Mouse (Mus musculus): ENCODE measurements around the gene Bpi. TPM values are rescaled to one million over a fixed set of nuclear protein-coding genes. Genes with fewer than 3 reads are reported as not detected.
A peak's percentile ranks its signal among the peaks of the same experiment; 100 is the strongest.

Gene Bpi
- total RNA-seq (2021), result not detected

DNA sequence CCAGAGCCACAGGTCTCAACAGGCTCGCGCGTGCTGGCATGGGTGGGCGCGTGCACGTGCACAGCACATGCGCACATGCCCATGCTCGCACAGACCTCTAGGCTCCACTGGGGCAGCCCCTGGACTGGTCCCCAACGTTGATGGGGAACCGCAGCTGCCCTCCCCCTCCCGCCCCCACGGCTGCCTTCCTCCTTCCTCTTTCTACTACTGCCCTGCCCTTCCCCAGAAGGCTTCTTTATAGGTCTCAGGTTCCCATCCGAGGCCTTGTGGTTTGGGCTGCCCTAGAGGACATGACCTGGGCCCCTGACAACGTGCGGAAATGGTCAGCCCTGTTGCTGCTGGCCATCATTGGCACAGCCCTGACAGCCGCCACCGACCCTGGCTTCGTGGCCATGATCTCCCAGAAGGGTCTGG lies at the start of gene Bpi:
Gene Bpi (plus strand): TSS at position 90 of the 414 bp plus-strand sequence.
- intact Hi-C loops (cut with DNase I), result loop anchor here (2.0 kb wide), 1 partner anchor 49 kb away; no protein-coding TSS in a partner anchor

DNA sequence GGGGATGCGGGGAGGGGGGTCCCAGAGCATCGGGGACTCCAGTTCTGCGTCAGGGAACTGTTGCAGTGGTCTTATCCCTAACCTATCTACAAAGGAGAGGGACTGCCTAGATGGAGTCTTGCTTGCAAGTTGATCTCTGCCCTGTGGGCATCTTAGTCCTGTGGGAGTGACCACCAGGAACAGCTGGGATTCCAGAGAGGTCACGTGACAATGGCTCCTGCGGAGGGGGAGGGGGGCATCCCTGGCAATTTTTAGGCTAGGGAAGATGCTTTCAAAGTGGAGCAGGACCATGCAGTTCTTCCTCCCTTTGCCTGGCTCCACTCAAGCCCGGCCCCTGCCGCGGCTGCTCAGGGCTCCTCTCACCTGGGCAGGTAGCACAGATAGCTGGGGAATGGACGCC lies 48.1 kb upstream of the Bpi start:
- intact Hi-C loops (cut with DNase I), result loop anchor here (2.0 kb wide), 2 partner anchors 49 to 137 kb away; partner anchors contain the start of gene Bpi

More for the DNA sequence above, at the start of gene Bpi:
- DNase-seq (ENCODE audit: low spot score in 2 of 2), result no peak

DNA sequence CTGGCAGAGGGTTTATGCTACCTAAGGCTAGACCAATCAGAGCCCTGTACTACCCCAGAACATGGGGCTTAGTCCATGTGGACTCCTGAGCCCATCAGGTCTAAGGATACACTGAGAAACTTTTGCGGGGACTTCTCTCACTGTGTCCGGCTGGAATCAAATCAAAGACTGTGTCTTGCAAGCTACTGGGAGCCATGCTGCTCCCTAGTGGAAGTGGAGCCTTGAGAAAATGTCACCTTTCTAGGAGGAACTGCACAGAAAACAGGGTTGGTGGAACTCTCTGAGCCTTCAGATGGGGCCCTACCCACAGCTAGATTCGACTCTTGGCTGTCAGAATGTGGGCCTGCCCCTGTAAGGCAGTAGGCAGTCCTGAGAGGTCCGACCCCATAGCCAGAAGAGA lies 47.4 kb upstream of the Bpi start:
- DNase-seq (ENCODE audit: low spot score in 2 of 2), result peak in 1 of 2 experiments; percentile 30
- intact Hi-C loops (cut with DNase I), result loop anchor here (2.0 kb wide), 1 partner anchor 136 kb away; no protein-coding TSS in a partner anchor

More for the DNA sequence above, 48.1 kb upstream of the Bpi start:
- no peak for DNase-seq (ENCODE audit: low spot score in 2 of 2)

DNA sequence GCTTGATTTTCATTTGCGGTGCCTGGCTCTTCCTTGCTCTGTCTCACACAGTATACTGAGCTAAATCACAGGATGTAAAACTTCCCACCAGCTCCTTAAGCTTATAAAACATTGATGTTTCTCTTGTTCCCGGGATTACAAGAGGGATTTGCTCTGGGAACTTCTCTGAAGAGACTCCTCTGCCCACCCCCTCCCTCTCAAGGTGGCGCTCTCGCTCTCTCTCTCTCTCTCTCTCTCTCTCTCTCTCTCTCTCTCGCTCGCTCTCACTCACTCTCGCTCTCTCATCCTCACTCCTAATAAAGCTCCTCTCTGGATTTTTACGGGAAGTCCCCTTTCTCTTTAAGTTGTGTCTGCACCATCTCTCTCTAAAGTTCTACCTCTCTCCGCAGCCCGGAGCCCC lies 46.9 kb upstream of the Bpi start:
- no peak for DNase-seq (ENCODE audit: low spot score in 2 of 2)
- intact Hi-C loops (cut with DNase I), result loop anchor here (2.0 kb wide), 1 partner anchor 136 kb away; no protein-coding TSS in a partner anchor

DNA sequence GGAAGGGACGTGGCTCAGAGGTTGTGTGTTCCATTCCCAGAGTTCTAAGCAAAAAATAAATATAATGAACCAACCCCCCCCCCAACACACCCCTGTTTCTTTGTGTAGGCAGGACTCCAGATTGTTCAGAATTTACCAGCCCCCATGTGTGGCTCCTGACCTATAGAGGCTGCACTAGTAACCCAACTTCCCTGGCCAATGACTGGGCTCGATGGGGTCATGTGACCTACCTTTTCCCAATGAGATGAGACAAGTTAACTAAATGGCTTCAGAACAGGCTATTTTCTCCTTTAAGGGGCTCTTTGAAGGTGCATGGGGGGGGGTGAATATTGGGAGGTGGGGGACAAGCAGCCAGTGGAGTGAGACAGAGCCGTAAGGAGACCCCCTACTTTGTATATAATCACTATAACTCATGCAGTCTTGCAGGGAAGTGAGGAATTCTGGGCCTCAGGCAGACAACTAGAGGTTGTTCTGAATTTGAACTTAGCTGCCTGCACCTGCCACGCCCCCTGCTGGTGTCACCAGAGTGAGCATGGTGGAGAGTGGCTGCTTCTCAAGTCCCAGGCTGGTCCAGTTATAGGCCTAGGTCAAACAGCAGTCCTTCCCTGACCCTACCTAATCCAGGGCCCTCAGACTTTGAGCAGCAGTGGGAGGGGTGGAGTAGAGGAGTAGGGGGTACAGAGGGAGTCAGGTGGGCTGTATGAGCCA lies 46.0 kb upstream of the Bpi start:
- intact Hi-C loops (cut with DNase I), result loop anchor here (2.0 kb wide), 1 partner anchor 135 kb away; no protein-coding TSS in a partner anchor

DNA sequence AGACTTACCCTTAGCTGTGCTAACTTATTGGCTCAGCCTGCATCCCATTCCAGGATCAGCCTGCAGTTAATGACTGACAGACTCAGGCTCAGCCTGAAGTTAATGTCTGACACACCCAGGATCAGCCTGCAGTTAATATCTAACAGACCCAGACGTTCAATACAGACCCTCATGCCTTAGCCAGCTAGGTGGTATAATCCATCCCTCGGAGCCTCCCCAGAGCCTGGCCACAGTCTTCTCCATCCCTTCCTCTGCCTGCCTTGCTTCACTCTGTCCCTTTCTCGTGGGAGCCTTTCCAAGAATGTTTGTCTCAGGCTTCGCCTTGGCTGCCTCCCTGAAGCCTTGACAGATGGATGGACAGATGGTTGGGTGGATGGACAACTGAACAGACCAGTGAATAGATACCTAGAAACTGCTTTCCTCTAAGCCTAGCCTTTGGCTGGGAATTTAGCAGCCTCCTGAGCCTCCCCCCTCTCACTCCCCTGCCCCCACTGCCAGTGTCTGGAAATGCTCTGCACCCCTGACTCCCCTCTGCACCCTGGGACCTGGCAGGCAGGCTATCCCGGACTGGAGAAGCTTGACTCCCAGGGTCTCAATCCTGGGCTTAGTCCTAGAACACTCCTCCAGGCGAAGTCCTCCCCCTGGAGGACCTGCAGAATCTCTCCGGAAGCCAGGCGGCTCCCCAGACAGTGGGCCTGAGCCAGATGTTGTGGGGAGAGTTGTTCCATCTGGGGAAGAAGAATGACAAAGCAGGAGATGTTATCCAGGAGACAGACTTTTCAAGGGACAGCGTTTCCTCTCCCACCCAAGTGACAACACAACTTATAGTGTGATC lies 42.4 kb upstream of the Bpi start:
- DNase-seq (ENCODE audit: low spot score in 2 of 2), result no peak
- intact Hi-C loops (cut with DNase I), result no loop called here

More for the DNA sequence above, 46.0 kb upstream of the Bpi start:
- DNase-seq (ENCODE audit: low spot score in 2 of 2), result no peak

DNA sequence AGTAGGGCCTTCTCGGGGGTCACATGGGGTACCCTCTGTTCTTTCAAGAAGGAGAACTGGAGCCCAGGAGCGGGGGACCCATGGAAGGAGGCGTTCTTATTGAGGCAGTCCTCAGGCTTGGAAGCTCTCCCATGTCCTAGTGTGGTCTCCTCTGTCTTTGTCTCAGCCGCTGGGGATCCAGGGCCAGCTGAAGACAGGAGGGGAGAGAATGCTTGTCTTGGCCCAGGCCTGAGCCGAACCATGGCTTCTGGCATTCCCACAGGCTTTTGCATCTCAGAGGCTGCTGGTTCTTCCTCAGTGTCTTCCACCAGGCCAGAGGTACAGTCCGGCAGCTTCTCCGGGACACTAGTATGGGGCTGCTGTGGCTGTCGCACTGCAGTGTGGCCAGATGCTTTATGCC lies 41.4 kb upstream of the Bpi start:
- no peak for DNase-seq (ENCODE audit: low spot score in 2 of 2)
- intact Hi-C loops (cut with DNase I), result no loop called here

DNA sequence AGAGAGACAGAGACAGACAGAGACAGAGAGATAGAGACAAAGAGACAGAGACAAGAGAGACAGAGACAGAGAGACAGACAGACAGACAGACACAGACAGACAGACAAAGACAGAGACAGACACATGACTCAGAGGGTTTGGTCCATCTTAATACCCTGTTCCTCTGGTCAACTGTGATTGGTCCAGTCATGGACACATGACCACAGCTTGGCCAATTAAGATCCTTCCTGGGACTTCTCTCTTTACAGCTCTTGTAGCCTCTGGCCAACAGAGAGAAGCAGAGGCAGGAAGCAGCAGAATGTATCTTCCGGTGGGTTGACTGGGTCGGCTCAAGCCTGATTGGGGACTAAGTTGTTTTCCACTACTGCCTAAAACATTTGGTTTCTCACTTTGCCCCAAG lies 38.3 kb upstream of the Bpi start:
- no peak for DNase-seq (ENCODE audit: low spot score in 2 of 2)
- intact Hi-C loops (cut with DNase I), result no loop called here

DNA sequence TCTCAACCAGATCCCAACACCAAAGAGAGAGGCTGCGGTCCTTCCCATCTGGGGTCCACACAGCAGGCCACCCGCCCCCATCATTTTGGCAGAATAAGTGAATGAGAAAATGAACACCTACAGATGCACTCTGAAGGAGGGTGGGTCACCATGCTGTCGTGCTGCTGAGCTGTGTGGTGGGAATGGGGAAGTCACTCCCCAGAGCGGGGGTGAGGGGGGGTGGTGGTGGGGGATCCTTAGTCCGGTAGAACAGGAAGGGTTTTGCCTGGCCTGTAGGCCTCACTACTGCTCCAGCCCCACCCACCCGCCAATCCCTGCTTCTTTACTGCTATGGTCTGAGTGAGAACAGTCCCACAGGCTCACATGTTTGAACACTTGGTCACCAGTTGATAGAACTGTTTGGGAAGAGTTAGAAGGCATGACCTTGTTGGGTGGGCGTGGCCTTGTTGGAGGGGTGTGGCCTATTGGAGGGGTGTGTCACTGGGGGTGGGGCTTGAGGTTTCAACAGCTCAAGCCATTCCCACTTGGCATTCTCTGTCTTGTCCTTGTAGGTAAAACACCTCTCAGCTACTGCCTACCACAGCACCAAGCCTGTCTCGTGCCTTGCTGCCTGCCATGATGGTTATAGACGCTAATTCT lies 36.3 kb upstream of the Bpi start:
- intact Hi-C loops (cut with DNase I), result no loop called here

DNA sequence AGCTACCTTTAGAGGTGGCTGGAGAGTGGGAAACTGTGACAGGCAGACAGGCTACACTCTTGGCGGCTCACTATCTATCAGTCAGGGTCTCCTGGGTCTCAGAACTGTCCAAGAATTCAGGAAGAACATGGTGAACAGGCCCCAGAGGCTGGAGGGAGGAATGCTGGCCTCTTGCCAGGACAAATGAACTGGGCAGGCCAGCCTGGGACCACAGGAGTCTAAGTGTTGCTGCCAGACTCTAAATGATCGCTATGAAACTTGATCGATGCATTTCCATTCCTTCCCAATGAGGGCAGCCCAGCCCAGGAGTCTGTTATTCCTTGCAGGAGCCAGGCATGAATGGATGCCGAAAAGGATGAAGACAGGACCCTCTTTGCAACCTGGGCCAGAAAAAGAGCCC lies 35.2 kb upstream of the Bpi start:
- intact Hi-C loops (cut with DNase I), result no loop called here
- no peak for DNase-seq (ENCODE audit: low spot score in 2 of 2)

More for the DNA sequence above, 36.3 kb upstream of the Bpi start:
- no peak for DNase-seq (ENCODE audit: low spot score in 2 of 2)

DNA sequence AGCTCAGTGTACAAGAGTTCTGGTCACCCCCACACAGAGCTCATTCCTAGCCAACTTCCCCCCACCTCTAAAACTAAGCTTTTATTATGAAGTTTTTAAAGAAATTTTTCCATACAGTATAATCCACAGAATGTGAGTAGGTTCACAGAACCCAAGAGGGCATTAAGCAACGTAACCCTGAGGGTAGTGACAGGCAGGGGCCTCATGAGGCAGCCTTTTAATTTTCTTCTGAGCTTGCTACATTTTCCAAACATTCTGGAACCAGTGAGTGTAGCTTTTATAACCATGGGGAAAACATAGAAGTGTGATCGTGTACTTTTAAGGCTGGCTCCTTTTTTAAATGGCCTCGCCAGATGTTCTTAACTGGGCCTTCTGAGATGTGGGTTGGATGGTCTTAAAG lies 34.4 kb upstream of the Bpi start:
- no peak for DNase-seq (ENCODE audit: low spot score in 2 of 2)
- intact Hi-C loops (cut with DNase I), result no loop called here

DNA sequence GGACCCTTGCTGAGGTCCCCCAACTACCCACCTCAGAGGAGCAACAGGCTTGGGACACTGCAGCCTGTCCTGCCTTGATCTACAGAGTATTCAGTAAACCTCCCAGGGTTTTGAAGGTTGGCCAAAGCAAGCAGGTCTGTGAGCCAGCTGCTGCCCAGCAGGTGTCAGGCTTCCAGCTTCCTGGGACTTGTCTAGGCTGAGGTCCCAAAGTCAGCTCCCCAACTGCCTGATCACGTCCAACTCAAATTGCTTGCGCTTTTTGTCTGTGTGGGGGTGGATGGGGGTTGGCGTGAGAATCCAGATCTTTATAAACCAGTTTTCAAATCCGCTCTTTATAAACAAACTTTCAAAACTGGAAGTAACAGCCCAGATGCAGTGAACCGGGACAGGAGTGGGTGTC lies 32.6 kb upstream of the Bpi start:
- intact Hi-C loops (cut with DNase I), result no loop called here
- DNase-seq (ENCODE audit: low spot score in 2 of 2), result peak in 1 of 2 experiments; percentile 31

DNA sequence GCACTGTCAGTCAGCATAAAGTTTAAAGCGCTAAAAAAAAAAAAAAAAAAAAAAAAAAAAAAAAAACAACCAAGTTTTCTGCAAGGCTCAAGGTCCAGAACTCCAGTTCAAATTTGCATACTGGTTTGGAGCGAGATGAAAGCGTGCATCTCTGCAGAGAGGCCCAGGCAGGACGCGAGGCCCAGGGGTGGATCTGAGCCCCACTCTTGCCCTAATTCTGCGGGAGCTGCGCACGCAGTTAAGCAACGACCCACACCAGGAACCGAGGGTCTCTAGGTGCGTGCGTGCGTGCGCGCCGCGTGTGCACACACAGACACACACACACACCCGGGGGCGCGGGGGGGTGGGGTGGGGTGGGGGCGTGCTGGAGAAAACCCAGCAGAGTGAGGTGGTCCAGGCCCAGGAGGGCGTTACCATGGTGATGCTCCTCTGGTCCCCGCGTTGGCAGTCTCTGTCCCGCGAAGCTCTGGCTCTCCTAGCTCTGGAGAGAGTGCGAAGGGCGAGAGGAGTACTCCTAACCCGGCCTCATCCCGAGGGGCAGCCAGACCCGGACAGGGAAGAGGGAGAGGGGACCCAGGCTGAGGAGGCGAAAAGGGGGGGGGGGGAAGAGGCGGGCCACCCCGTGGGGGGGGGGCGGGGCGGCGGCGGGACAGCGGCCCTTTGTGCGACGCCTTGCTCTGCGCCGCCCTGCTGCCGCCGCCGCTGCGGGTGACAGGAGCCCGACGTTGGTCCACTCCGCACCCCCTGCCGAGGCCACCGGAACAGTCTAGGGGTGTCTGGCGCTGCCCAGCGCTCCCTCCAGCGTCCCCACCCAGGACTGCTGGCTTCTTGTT lies 29.0 kb upstream of the Bpi start, which contains the start of gene D630003M21Rik:
Gene D630003M21Rik (minus strand): TSS at position 553 of the 833 bp plus-strand sequence.
- DNase-seq (ENCODE audit: low spot score in 2 of 2), result no peak
- intact Hi-C loops (cut with DNase I), result no loop called here

DNA sequence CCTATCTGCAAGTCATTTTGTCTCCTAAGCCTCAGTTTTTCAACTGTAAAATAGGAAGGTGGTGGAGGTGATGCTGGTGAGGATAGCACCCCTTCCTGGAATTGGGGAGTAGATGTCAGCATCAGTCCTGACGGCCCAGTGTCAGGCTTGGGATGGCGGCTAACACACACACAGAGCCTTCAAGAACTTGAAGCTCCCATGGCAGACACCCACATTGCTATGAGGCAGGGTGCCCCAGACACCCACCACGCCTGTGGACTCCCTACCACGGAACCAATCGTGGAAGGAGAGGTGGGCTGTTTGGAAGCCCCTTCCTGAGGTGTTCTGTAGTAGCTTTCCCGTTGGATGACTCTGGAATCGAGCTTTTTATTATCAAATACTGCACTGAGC lies 28.4 kb upstream of the Bpi start:
- intact Hi-C loops (cut with DNase I), result no loop called here
- no peak for DNase-seq (ENCODE audit: low spot score in 2 of 2)

DNA sequence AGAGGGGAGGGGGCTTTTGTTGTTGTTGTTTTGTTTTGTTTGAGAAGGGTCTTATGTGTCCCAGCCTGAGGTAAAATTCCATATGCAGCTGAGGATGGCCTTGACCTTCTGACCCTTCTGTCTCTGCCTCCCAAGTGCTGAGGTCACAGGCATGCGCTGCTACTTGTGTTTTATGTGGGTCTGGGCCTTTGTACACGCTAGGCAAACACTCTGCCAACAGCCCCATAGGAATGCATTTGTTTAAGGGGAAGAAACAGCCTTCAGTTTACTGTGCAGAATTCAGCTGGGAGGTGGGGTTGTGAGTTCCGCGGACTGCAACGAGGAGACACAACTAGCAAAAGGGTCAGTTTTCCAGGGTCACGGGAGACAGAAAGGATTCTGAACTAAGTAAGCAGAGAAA lies 27.3 kb upstream of the Bpi start:
- intact Hi-C loops (cut with DNase I), result no loop called here
- no peak for DNase-seq (ENCODE audit: low spot score in 2 of 2)

DNA sequence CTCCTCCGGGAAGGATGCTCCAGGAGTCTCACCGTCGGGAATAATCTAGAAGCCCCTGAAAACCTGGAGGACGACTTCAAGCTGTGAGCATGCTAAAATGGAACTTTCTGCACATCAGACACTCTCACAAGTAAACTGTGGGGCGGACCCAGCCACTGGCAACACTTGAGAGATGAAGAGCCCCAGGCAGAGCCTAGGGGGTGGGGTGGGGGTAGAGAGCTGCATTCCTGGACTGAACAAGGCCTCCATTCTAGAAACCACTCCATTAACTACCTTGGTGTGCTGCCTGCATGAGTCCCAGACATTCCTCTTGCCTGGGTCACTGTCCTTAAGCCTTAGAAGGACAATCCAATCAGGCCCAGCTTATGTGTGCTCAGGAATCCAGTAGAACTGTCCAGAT lies 26.8 kb upstream of the Bpi start:
- no peak for DNase-seq (ENCODE audit: low spot score in 2 of 2)
- intact Hi-C loops (cut with DNase I), result no loop called here

DNA sequence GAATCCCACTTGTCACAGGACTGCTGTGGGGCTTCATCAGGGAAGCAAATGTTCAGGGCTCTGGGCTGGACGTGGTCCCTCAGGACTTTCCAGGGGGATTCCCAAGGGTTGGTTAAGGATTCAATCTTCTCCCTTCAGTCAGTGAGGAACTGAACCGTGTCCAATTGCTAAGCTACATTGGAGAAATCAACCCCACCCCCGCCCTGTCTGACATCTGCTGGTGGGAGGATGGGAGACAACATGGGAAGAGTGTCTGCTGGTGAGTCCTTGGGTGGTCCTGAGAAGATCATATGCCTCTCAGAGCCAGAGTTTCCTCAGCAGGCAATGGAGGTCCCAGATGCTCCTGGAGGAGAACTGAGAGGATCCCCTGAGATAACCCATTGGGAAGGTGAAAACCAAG lies 25.5 kb upstream of the Bpi start:
- DNase-seq (ENCODE audit: low spot score in 2 of 2), result no peak
- intact Hi-C loops (cut with DNase I), result no loop called here

DNA sequence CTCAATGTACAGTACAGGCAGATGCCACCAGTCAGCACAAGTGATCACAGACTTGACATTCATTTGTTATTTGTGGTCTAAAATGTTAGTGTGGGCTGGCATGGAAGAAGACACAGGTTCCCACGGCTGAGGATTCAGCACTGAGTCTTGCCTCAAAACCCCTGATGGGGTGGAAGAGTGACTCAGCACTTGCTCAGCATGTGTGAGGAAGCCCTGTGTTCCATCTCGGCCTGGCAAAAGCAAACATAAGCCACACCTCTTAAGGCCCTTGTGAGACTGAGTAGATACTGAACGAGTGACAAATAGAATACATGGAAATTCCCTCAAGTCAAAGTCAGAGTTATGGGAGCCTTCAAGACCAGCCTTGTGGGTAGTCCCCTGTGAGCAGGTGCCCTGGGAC lies 24.8 kb upstream of the Bpi start:
- intact Hi-C loops (cut with DNase I), result no loop called here
- DNase-seq (ENCODE audit: low spot score in 2 of 2), result no peak

DNA sequence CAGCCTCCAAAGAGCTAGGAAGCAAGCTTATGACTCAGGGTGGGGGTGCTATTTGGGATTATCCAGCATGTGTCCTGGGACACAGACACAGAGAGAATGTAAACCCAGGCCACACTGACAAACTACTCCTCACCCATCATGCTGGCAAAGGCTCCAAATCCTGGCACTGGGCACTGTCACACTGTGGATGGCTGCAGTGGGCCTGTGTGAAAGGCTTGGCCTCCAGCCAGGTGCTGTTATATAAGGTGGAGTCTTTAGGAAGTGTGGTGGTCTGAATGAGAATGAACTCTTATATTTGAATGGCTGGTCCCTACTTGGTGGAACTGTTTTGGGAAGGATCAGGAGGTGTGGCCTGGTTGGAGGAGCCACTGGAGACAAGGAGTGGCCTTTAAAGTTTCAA lies 21.2 kb upstream of the Bpi start:
- no peak for DNase-seq (ENCODE audit: low spot score in 2 of 2)
- intact Hi-C loops (cut with DNase I), result no loop called here

Measured in left cerebral cortex, postnatal 25 days (tissue).